Mouse (Mus musculus) limb, embryonic 15.5 days (tissue): Measurements from ENCODE around the gene Pgap2. TPM values are rescaled to one million over a fixed set of nuclear protein-coding genes. Genes with fewer than 3 reads are reported as not detected.
A peak's percentile ranks its signal among the peaks of the same experiment; 100 is the strongest.

ENCODE experiments used
- ATAC-seq: fragments of 200-750 bp; cut with Nextera tagmentation; 2 replicates; pipeline ENCODE4 v1.8.0; 2017; ENCODE audit warnings: low read depth, moderate TSS enrichment; ENCODE audit not compliant: insufficient number of reproducible peaks, low FRiP score, low TSS enrichment
- H3K27ac ChIP-seq: fragments of 300-500 bp; sonication (generic); 2 replicates; pipeline ENCODE4 v1.5.1; 2015; ENCODE audit warnings: moderate library complexity, mild to moderate bottlenecking, inconsistent platforms
- H3K27me3 ChIP-seq: fragments of 300-500 bp; sonication (generic); 2 replicates; pipeline ENCODE4 v1.6.1; 2015; ENCODE audit warnings: inconsistent platforms
- H3K36me3 ChIP-seq: fragments of 300-500 bp; sonication (generic); 2 replicates; pipeline ENCODE4 v1.6.1; 2015; ENCODE audit warnings: inconsistent platforms
- H3K4me1 ChIP-seq: fragments of 300-500 bp; sonication (generic); 2 replicates; pipeline ENCODE4 v1.6.1; 2015; ENCODE audit warnings: inconsistent platforms
- H3K4me2 ChIP-seq: fragments of 300-500 bp; sonication (generic); 2 replicates; pipeline ENCODE4 v1.6.1; 2015; ENCODE audit warnings: mild to moderate bottlenecking, inconsistent platforms
- H3K4me3 ChIP-seq: fragments of 300-500 bp; sonication (generic); 2 replicates; pipeline ENCODE4 v1.5.1; 2015; ENCODE audit warnings: mild to moderate bottlenecking, inconsistent platforms
- H3K9ac ChIP-seq: fragments of 300-500 bp; sonication (generic); 2 replicates; pipeline ENCODE4 v1.6.1; 2015; ENCODE audit warnings: inconsistent platforms
- H3K9me3 ChIP-seq: fragments of 300-500 bp; sonication (generic); 2 replicates; pipeline ENCODE4 v1.6.1; 2016; ENCODE audit warnings: inconsistent platforms
- WGBS: fragments of 180-500 bp; shearing (Covaris S2); methylation state at CpG from one replicate; pipeline ENCODE4 v1.1.7; 2015; 5-methylcytosine and 5-hydroxymethylcytosine counted together
- polyA plus RNA-seq: library from polyadenylated mRNA; unstranded; fragments of >200 nt; fragmentation: Nextera tagmentation; extraction: Ambion mirVana; gene quantifications from 2 replicates; pipeline ENCODE4 v1.2.1, GENCODE M21; 2015

Gene Pgap2
- polyA plus RNA-seq, 1 experiment from 2014 or later: 97.2 TPM

DNA sequence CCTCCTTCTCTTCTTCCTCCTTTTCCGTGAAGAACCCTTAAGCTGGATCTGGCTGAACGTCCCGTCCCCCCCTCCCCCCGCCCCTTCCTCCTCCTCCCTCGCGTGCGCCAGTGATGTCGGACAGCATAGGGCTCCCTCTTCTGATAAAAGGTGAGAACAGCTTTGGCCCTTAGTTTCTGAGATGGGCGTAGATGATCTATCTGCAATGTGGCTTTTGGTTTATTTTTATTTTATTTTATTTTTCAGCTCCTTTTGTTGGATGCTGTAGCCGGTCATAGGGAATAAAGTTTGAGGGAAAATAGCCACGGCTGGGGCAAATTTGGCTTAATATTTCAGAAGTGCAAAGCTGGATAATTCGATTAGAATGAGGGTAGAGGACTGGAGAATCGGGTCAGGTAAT lies 12.3 kb downstream of the Pgap2 start:
- H3K27ac ChIP-seq: peak overlapping the region; percentile 91
- under 1% methylated on average over 9 of the region's 13 CpGs for WGBS
- no peaks in the 10 kb centered on the region for H3K27me3 ChIP-seq
- no peaks in the 10 kb centered on the region for H3K4me1 ChIP-seq
- H3K9ac ChIP-seq: peak overlapping the region; percentile 72; the same call in 1 of the 2 replicates
- H3K4me3 ChIP-seq: peak overlapping the region; percentile 78
- H3K36me3 ChIP-seq: peaks cover 7% of the 10 kb centered on the region; the same call in 1 of the 2 replicates
- H3K9me3 ChIP-seq: no peaks in the 10 kb centered on the region
- peak overlapping the region; percentile 77 for H3K4me2 ChIP-seq
- no peak for ATAC-seq

DNA sequence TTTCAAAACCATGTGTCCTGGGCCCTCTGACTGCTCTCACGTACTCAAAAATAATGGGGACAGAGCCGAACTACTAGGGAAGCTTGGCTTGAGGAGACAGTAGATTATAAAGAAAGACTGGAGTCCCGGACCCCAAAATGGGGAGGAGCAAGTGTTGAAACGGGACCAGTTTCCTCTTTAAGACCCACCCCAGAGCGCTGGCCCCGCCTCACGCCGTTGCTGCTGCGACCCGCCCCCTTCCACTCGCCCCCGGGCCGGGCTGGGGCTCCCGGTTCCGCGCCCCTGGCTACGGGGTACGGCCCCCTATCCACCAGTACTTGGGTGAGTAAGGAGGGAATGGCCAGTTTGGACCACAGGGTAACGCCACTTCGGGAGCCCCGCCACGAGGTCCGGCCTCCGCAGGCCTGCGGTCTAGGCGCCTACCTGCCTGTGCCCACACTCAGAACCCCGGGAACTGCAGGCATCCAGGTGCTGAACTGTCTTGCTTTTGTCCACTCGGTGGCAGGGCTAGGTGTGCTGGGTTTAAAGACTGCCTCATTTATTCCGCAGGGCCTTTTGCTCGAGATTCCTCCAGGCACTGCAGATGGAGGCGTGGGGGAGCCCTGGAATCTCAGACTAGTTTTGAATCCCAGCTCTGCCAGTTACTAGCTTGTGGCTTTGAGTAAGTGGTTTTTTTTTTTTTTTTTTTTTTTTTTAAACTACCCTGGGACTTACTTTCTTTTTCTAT lies 13.0 kb downstream of the Pgap2 start:
- Histone ChIP-seq H3K4me3 (peak overlapping the region; percentile 78), H3K9me3 (no peaks in the 10 kb centered on the region), H3K36me3 (peaks cover 12% of the 10 kb centered on the region), H3K27me3 (no peaks in the 10 kb centered on the region), H3K4me2 (peak overlapping the region; percentile 77), H3K4me1 (no peaks in the 10 kb centered on the region), H3K27ac (peak overlapping the region; percentile 91), H3K9ac (peak overlapping the region; percentile 72)
- ATAC-seq: peak; percentile 70
- under 1% methylated on average over 30 of the region's 31 CpGs for WGBS

DNA sequence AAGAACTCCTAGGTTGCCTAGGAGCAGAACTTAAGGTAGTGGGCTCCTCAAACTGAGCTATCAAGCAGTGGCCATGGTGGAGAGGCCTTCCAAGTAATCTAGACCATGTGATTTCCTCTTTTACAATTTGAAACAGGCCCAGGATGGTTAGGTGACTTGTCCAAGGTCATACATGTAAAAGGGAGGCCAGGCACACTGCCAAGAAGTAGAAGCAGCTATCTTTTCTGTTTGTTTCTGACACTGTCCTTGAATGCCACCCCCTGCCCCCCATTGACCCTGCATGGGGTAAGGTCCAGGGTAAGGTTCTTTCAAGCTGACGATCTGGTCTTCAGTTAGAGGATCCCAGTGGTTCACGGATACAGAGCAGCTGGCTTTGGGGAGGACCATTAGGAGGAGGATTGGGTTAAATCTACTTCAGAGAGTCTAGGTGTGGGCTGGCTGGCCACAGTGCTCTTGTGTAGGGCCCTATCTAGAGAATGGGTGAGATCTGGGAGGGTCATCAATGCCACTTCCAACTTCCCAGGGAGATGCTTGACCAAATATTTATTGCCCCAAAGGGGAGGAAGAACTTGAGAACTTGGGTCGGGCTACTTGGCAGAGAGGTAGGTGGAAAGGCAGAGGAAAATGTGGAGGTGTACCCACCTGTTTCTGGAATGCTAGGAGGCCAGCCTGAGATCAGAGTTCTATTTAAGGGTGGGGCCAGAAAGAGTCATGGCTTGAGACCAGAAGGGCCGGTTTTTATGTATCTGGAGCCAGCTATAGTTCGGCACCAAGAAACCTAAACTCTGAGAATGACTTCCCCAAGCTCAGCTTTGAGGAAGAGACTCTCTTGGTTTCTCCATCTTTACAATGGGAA lies 14.1 kb downstream of the Pgap2 start:
- no peak overlapping the region for H3K9ac ChIP-seq
- H3K36me3 ChIP-seq: peaks cover 20% of the 10 kb centered on the region
- 0 out of 2 replicates have a peak overlapping the region, but pooled peaks have one; percentile 1 for H3K4me3 ChIP-seq
- ATAC-seq: no peak
- no peaks in the 10 kb centered on the region for H3K4me1 ChIP-seq
- H3K27me3 ChIP-seq: no peaks in the 10 kb centered on the region
- 71% methylated on average over 5 of the region's 5 CpGs for WGBS
- H3K4me2 ChIP-seq: 0 out of 2 replicates have a peak overlapping the region, but pooled peaks have one; percentile 77
- no peaks in the 10 kb centered on the region for H3K9me3 ChIP-seq
- H3K27ac ChIP-seq: 0 out of 2 replicates have a peak overlapping the region, but pooled peaks have one; percentile 5

DNA sequence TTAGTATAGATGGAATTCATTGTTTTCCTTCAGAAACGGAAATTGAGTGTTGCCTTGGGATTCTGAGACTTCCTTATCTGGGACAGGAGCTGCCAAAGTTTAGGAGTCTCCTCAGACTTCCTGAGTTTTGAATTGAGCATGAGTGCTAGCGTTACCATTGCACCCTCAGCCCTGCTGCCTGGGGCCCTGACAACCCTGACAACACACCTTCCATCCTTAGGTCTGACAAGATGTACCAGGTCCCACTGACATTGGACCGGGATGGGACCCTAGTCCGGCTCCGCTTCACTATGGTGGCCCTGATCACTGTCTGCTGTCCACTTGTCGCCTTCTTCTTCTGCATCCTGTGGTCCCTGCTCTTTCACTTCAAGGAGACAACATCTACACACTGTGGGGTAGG lies 16.0 kb downstream of the Pgap2 start:
- Histone ChIP-seq H3K4me3 (no peak overlapping the region), H3K36me3 (peaks cover 26% of the 10 kb centered on the region), H3K4me2 (no peak overlapping the region), H3K9me3 (no peaks in the 10 kb centered on the region), H3K27me3 (no peaks in the 10 kb centered on the region), H3K4me1 (no peaks in the 10 kb centered on the region), H3K9ac (no peak overlapping the region), H3K27ac (no peak overlapping the region)
- ATAC-seq: no peak
- WGBS: 86% methylated on average over 6 of the region's 6 CpGs

DNA sequence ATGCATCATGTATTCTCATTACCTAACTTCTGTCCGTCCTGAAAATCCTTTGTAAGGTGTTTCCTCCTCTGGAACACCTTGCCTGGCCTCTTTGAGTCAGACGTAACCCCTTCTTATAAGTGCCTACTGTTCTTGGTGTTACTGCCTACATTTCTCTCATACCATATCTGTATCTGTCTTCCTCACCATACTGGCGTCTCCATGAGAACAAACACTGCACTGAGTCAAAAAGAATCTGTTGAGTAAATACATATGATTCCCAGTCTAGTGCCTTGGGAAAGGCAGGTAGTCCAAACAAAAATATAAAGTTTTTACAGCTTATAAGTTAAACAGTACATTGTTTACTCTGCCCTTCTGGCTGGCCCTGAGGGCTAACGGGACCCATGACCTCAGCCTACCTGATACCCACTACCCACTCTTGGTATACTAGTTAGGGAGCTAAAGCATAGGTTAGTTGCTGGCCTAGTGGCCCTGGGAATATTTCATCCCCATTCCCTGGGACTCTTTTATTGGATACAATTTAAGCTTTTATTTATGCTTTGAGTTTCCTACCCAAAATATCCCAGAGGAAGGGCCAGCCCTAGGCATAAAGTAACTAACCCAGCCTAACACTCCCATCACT lies 18.2 kb downstream of the Pgap2 start:
- H3K27me3 ChIP-seq: no peaks in the 10 kb centered on the region
- no peaks in the 10 kb centered on the region for H3K9me3 ChIP-seq
- H3K4me2 ChIP-seq: no peak overlapping the region
- H3K4me1 ChIP-seq: no peaks in the 10 kb centered on the region
- H3K4me3 ChIP-seq: no peak overlapping the region
- ATAC-seq: no peak
- 88% methylated on average over 4 of the region's 4 CpGs for WGBS
- H3K9ac ChIP-seq: no peak overlapping the region
- H3K36me3 ChIP-seq: peaks cover 44% of the 10 kb centered on the region
- no peak overlapping the region for H3K27ac ChIP-seq

DNA sequence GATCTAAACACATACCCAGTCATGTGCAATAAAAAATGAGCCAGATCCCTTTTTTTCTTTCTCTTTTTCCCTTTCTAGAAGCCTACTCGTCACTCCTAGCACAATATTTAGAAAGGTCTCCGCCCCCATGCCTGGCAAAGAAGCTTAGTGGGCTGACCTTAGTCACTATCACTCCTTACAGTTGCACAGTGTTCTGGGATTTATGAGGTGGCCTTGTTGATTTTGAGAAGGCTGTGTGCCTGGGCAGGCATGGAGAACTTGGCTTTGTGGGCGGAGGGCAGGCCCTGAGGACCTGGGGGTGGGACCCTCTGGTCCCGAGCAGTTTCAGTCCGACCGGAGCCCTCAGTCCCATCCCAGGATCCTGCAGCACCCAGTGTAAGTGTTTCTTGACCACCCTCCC lies 19.8 kb downstream of the Pgap2 start:
- H3K27ac ChIP-seq: no peak overlapping the region
- ATAC-seq: no peak
- H3K9me3 ChIP-seq: no peaks in the 10 kb centered on the region
- 88% methylated on average over 6 of the region's 6 CpGs for WGBS
- peaks cover 54% of the 10 kb centered on the region for H3K36me3 ChIP-seq
- no peak overlapping the region for H3K9ac ChIP-seq
- H3K4me3 ChIP-seq: no peak overlapping the region
- no peaks in the 10 kb centered on the region for H3K4me1 ChIP-seq
- H3K27me3 ChIP-seq: no peaks in the 10 kb centered on the region
- H3K4me2 ChIP-seq: no peak overlapping the region

DNA sequence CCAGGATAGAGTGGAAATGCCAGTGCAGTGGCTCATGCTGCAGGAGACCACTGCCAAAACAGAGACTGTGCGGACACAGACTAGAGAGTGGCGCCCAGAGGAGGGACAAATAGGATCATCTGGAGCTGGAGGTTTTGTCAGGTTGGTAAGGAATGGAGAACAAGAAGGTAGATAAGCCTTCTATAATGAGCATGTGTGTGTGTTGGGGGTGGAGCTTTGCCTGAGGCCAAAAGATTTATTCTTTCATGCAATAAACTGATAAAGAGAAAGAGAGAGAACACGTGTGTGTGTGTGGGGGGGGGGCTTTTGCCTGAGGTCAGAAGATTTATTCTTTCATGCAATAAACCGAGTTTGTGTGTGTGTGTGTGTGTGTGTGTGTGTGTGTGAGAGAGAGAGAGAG lies 23.1 kb downstream of the Pgap2 start:
- no peaks in the 10 kb centered on the region for H3K4me1 ChIP-seq
- no peak overlapping the region for H3K4me2 ChIP-seq
- WGBS: 68% methylated on average over 4 of the region's 4 CpGs
- H3K4me3 ChIP-seq: no peak overlapping the region
- H3K27ac ChIP-seq: no peak overlapping the region
- H3K9me3 ChIP-seq: no peaks in the 10 kb centered on the region
- no peak for ATAC-seq
- H3K27me3 ChIP-seq: no peaks in the 10 kb centered on the region
- H3K9ac ChIP-seq: no peak overlapping the region
- H3K36me3 ChIP-seq: peaks cover 74% of the 10 kb centered on the region

DNA sequence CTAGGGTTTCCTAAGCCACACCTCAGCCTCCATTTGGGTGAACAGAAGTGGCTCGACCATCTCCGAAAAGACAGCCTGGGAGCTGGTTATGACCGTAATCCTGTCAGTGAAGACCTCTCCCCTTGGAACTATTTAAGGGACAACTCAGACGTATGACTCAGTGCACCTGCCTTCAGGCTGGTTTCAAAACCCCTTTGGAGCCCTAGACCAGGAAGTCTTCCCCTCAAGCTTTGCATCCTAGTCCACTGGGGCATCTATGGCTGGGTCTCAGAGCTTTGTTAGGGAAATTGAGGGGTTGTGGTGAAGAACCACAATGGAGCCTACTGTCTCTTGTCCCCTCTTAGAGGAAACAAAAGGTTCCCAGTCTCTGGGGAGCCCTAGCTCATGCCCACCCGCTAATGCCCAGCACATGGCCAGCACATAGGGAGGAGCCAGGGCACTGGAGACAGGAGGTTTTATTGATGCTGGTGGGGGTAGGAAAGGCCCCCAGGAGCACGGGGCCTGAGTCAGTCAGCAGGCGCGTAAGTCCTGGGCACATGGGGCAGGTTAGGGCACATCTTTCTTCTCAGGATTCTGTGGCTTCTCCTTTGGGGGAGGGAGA lies 28.8 kb downstream of the Pgap2 start:
- H3K27me3 ChIP-seq: no peaks in the 10 kb centered on the region
- peaks cover 68% of the 10 kb centered on the region for H3K36me3 ChIP-seq
- no peak overlapping the region for H3K4me3 ChIP-seq
- no peak overlapping the region for H3K4me2 ChIP-seq
- no peaks in the 10 kb centered on the region for H3K4me1 ChIP-seq
- no peak overlapping the region for H3K9ac ChIP-seq
- H3K9me3 ChIP-seq: no peaks in the 10 kb centered on the region
- no peak overlapping the region; the same call in 1 of the 2 replicates for H3K27ac ChIP-seq
- ATAC-seq: no peak
- WGBS: 83% methylated on average over 8 of the region's 8 CpGs

DNA sequence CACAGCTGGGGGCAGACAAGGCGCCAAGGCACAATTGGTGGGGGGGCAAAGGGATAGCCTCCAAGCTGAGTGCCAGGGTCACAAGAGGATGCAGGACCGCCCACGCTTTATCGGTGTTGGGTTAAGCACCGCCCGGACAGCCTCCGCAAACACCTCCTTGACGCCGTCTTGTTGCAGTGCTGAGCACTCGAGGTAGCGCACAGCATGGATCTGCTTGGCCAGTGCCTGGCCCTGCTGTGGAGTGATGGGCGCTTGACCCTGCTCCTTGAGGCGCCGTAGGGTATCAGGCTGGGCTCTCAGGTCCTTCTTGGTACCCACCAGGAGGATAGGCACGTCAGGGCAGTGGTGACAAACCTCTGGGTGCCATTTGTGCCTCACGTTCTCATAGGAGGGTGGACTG lies 29.6 kb downstream of the Pgap2 start:
- no peak for ATAC-seq
- H3K9ac ChIP-seq: no peak overlapping the region
- no peaks in the 10 kb centered on the region for H3K27me3 ChIP-seq
- 0 out of 2 replicates have a peak, but pooled peaks cover 2% of the 10 kb centered on the region for H3K4me1 ChIP-seq
- H3K27ac ChIP-seq: no peak overlapping the region
- H3K4me3 ChIP-seq: no peak overlapping the region
- WGBS: 92% methylated on average over 16 of the region's 16 CpGs
- H3K4me2 ChIP-seq: no peak overlapping the region
- peaks cover 67% of the 10 kb centered on the region for H3K36me3 ChIP-seq
- H3K9me3 ChIP-seq: no peaks in the 10 kb centered on the region

DNA sequence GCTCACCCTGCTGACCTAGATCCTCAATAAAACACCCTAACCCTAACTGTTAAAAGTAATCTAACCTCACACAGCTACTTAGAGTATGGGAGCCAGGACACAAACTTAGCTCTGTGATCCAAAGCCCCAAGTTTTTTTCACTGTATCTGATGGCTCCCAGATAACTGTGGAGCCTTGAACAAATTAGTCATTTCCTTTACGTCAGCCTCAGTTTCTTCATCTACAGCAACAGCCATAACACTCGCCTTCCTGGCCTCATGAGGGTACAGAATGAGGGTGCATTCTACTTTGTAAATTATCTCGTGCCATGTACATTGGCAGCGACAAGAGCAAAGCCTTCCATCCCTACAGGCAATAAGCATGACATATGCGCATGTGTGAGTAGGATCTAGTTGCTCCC lies 32.4 kb downstream of the Pgap2 start:
- Histone ChIP-seq H3K4me1 (peaks cover 26% of the 10 kb centered on the region), H3K27me3 (no peaks in the 10 kb centered on the region), H3K36me3 (peaks cover 40% of the 10 kb centered on the region), H3K4me3 (no peak overlapping the region), H3K4me2 (no peak overlapping the region), H3K9me3 (no peaks in the 10 kb centered on the region), H3K27ac (no peak overlapping the region), H3K9ac (no peak overlapping the region)
- WGBS: 83% methylated on average over 5 of the region's 5 CpGs
- ATAC-seq: no peak

DNA sequence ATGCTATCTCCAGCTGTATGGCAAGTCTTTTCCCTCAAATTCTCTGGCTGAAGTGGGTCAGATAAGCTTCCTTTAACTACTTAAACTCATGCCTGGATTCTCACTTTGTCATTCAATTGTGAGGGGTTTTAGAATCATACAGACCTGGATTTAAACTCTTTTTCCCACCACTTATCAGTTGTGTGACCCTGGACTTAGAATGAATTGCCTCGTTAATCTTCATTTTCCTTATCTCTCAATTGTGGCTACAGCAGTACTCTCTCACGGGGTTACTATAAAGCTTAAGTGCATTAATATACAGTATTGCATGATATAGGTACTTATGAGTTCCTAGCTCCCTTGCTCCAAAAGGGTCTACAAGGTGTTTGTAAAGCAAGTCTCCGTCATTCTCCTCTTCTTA lies 32.9 kb downstream of the Pgap2 start:
- no peak overlapping the region for H3K4me3 ChIP-seq

More for the DNA sequence above, 32.9 kb downstream of the Pgap2 start:
- Histone ChIP-seq H3K4me2 (no peak overlapping the region), H3K9me3 (no peaks in the 10 kb centered on the region), H3K9ac (no peak overlapping the region), H3K4me1 (peaks cover 32% of the 10 kb centered on the region), H3K27ac (no peak overlapping the region), H3K27me3 (no peaks in the 10 kb centered on the region), H3K36me3 (peaks cover 34% of the 10 kb centered on the region)
- no peak for ATAC-seq
- 82% methylated on average over 3 of the region's 3 CpGs for WGBS
